Mouse (Mus musculus): ENCODE data around the gene Aatk.

Aatk gene

DNA sequence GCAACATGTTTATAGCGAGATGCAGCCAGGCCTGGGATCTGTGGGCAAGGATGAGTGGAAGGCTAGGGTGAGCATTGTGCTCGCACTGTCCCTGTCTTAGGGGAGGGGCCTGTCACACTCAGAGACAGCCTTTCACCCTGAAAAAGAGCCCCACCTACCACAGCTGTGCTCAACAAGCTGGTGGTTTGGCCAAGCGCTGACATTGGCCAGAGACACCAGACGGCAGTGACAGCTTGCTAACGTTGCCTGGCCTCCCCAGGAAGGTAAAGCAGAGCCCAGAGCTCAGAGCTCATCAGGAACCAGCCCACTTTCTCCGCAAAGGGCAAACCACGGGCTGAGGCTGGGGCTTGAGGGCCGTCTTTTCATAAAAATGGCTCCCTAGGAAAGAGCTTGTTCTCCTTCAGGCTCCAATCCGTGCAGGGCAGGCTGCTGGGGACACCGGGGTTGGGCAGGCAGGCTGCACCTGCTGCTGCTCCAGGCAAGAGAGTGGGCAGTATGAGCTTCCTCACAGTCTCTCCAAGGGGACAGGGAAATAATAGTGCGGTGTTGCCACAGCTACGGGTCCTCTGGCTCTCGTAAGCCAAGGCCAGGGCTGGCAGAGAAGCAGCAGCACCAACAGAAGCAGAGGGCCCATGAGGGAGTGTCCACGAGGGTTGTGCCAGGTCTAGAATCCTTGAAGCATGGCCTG is 4.3 kb upstream of the Aatk start:
- DNase-seq: no peak

DNA sequence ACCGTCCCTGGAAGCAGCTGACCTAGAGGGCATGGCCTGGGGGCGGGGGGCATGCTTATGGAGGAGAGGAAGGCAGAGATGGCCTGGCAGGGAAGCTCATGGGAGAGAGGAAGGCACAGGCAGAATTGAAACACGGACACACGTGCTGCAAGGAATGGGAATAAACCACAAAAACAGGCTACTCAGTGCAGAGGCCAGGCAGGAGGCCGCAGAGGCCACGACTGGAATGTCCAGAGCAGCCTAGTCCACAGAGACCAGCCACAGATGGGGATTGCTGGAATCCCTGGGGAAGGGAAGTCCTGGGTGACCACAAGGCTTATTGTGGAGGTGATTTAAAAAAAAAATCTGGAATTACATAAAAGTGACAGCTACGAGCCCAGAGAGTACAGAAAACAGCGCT is 2.1 kb upstream of the Aatk start:
- no peak for DNase-seq

DNA sequence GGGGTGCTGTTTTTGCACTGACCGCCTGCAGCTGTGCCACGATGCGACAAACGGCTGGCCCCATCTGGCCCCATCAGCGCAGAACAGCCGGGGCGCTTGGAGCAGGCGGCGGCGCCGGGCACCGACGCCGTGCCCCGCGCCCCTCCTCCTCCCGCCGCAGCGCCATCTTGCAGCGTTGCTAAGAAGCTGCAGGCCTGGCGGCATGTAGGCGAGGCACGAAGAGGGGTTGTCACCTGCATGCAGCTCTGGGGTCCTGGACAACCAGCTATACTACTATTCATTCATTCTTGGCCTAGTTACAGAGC is 1.2 kb upstream of the Aatk start:
- no peak for DNase-seq

DNA sequence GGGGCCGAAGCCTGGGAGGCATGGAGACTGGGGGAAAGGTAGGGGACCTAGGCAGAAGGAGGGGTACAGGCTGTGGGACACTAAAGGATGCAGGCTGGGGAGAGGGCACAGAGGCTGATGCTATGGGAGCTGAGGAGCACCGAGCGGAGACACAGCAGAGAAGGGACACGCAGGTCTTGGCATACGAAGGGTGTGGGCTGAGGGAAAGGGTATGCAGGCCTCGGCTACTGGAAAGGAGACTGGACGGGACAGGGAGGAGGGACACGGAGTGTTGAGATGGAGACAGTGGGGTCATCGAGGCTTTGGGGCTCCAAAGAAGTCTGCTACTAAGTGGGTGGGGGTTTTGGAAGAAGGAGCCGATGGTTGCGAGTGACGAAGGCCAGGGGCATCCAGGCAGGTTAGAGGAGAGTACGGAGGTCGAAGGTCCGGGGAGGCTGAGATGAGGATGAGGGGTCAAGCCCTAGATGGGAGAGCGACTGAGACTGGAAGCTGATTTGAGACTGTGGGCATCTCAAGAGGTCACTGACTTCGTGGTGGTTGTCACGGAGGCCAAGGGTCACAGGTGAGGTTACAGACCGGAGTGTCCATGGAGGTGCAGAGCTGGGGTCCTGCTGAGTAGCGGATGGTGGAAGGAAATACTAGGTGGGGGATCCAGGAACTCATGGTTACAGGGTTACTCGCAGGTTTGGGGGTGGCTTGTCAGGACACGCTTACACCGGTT is 724 bp upstream of the Aatk start:
- no peak for DNase-seq

DNA sequence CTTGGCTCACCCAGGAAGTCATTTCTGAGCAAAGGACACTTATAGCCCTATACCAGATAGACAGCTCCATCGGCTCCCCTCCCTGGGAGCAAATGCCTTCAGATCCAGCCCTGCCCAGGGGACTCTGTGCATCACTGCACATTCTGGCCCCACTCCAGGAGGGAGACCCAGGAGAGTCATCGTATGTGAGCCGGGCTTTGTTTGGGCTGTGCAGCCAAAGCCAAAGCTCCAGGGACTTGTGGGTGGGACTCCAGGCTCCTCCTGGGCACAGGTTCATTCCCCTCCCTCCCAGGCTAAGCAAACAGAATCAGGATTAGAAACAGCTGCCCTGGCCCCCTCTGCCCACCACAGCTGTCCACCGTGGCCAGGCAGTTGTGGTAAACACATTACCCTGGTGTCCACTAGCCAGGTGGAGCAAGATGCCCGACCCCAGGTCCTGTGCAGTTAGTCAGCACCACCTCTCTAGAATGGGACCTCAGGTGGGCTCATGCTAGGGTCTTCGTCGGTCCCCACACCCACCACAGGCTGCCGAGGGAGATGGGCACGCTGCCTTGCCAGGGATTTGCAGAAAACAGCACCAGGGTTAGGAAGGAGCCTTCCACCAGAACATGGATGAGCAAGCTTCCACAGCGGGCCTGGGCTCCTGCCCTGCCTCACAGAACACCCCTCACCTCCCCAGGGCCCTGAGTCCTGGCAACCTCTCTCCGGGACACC is 971 bp downstream of the Aatk start:
- no peak for DNase-seq

DNA sequence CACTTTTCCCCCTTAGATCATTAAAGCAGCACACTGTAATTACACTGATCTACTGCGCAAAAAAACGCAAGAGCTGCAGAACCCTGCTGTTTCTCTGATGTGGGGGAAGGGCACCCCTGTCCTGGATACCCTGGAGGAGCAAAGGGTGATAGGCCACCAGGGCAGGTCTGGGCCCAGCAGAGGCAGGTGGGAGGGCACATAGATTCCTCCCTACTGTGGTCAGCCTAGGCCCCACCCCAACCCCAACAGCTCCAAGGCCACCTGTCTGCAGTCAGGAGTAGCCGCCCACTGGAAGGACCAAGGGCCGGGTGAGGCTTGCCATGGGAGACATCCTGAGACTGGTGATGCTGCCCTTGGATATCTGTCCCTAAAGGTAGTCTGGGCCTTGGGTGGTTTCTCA is 1.6 kb downstream of the Aatk start:
- DNase-seq: no peak

DNA sequence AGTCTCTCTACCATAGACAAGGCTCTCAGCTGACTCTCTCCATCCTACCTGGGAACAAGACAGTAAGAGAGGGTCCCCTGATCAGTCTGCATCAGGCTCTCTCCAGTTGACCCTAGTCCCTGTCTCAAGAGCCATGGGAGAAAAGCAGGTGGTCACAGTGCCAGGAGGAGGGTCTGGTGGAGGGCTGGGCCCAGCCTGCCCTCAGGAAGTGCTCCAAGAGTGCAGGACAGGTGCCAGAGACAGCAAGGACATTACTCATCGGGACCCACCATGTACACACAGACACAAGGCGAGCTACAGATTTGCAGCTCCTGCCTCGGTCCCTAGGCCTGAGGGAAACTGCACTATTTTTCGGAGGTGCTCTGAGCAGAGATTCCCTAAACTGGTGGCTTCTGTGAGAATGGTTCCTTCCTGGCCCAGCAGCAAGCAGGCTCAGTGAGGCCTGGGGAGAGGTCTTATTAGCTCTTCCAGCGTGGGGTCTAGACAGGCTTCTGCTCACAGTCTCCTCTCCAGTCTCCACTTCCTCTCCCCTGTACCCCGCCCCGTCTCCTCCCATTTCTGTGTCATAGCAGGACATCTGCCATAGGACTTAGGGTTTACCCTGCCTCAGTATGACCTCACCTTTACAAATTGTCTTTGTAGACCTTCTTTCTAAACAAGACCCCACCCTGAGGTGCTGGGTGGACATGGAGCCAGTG is 4.7 kb downstream of the Aatk start:
- DNase-seq: no peak

DNA sequence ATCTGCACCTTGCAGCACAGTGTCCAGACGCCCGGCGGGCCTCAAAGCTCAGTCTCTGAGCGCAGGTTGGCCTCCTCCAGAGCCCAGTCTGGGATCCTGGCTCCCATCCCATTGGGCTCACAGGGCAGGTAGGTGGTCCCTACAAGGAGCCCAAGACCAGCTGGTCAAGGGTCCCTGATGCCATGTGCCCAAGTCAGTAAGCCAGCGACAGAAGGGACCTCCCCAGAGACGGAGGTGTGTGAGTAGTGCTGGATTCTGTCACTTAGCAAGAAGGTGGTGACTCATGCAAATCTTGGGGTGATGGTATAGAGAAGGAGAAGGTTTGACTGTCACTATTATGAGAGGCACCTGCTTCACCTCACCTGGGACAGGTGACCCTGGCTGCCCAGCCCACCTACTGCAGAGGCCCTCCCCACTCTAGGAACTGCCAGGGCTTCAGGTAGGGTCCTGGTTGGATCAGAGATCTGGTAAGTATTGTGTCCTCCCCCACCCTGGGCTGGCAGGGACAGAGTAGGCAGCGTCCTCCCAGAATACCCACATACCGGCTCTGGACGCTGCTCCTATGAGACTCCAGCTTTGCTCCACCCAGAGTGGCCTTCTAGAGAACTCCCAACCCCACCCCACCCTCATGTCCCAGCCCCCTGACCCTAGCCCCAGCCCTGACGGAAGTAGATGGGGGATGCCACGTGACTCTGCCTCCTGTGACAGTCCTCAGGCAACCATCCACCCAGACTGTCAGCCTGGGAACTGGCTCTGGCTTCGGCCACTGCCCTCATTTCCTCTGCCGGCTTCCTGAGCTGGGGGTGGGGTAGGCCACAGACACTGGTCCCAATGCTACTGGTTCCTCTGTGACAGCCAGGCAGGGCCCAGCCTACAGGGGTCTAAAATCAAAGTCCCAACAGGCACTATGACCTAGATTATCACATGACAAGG is 5.5 kb downstream of the Aatk start:
- no peak for DNase-seq

DNA sequence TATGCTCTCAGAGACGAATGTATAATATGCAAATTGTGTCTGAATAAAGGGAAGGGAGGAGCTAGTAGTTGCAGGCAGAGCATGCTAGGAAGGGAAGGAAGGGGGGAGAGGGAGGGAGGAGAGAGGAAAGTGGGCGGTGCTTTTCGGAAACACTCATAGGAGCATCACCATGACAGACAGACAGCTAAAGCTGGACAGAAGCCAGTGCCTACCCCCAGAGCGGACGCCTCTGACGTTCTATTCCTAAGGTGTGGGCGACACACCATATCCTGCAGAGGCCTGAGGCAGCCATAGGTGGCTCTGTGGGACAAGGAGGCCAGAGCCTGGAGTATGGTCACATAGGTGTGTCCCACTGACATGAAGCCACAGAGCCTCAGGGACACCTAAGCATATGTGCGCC is 6.5 kb downstream of the Aatk start:
- no peak for DNase-seq

DNA sequence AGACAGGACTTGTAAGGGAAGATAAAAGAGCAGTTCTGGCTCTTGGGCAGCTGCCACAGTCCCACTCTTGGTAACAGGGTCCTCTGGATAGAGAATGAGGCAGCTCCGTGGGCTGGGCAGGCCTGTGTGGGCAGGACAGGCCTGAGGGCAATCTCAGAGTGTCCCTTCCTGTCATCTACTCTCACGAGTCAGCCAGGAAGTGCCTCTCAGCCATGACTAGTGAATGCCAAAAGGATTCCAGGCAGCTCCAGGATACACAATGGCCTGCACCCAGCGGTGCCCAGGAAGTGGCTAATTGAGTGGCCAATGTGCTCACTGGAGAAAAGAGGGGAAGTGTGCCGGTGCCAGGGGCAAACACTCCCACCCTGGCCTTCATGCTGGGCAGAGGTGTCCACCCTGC is 7.4 kb downstream of the Aatk start:
- no peak for DNase-seq

DNA sequence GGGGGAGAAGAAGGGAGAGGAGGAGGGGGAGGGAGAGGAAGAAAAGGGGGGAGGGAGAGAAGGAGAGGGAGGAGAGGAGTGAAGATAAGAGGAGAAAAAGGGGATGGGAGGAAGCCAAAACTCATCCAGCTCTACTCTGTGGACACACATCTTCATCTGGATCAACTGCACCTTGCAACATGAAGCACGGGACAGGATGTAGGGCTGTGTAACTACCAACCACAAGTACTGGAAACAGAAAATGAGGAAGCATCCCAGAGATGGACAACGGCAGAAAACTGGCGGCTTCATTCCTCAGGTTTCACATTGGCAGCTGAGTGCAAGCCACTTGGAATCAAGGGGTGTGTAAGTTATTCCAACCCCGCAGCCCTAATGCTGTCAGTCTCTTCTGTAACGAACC is 12.2 kb downstream of the Aatk start:
- no peak for DNase-seq

DNA sequence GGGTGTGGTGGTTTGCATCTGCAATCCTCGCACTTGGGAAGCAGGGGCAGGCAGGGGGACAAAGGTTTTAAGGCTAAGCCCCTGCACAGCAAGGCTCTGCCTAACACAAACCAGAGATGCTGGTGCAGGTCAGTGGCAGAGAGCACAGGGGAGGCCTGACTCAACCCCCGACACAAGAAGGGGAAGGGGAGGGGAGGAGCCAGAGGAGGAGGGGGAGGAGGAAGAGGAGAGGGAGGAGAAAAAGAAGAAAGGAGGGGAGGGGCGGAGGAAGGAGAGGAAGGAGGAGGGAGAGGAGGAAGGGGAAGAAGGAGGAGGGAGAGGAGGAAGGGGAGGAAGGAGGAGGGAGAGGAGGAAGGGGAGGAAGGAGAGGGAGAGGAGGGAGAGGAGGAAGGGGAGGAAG is 12.7 kb downstream of the Aatk start:
- no peak for DNase-seq

DNA sequence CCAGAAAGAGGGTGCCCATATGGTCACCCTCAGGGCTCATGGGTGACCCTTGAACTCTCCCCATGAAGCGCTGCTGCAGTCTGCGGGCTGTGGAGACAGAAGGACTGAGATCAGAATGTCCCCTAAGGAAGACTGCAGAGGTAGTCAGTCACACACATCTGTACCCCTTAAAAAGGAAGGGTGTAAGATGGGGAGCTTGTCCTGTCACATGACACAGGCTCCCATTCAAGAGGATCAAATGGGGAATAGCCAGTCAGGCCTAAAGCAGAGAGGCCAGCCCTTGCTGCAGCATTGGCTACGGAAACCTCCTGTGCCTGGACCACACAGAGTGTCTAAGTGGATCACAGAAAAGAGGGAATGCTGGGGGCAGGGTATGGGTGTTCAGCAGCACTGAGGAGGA is 13.5 kb downstream of the Aatk start:
- DNase-seq: no peak

DNA sequence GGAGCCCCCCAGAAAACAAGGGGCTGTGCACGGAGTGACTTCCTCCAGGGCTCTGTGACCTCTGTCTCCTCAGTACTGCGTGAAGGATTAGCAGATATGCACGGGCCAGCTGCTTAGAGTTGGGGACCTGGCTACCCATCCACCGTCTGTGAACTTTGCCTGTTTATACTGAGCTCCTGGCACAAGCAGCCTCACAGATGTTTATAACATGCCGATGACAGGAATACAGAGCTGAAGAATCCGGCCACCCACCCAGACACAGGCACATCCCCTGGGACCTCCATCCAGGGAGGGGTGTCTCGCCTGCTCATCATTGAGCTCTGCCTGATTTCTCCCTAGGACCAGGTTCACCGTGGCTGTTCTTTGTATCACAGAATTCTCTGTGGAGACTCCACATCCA is 14.9 kb downstream of the Aatk start:
- DNase-seq: no peak

DNA sequence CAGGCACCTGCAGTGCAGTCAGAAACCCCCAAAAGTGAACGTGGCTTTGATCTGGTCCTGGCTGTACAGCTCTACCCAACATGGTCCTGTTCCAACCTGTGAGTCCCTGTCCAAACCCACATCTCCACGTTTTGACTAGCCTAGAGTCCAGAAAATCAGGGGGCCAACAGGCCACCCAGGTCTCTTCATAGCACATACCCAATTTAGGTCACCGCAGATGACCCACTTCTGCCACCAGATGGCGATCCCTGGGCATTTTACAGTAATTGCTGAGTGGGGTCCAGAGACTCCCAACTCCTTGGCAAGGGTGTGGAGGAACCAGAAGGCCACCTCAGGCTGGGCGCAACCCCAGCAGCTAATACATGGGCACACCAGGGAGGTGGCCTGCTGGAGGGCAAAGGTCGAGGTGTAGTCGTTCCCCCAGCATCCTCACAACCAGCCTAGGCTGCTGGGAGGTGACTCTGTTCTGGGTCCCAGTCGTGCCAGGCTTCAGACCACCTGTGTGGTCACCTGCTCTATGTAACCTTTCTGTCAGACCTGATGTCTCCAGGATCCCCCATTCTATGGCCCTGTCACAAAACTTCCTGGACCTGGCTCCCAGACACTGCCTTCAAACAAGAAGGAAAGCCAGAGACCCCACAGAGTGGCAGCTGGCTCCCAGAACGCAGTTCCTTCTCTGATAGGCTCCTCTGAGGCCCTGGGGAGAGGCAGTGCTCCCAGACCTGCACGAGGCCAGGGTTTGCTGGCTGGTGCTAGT is 16.6 kb downstream of the Aatk start:
- DNase-seq: no peak

DNA sequence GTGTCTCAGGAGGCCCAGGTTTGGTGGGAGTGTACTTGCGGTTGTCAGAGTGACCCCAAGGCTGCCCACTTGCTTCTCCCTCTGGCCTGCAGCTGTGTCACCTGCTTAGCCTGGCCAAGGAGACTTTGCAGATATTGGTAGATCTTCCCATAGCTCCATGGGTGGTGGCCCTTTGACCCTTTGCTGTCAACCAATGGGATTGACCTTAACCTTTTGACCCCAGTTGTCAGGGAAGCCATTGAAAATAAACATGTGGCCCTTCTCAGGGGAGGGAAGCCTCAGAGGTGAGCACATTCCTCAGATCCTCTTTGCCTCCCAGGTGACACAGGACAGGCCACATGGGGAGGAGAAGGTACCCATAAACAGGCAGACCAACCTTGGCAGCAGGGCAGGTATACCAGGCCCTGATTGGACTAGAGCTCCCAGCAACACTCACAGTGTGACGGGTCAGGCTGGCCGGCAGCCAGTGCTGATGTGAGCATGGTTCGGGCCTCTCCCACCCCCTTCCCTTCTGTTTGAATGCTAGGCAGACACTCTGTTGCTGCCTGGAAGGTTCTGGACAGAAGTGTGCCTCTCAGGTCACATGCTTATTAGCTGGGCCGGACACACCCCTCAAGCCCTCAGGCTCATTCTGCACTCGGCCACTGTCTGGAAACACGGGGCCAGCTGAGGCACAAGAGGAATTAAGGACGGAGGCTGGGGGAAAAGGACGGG is 17.4 kb downstream of the Aatk start:
- DNase-seq: no peak

DNA sequence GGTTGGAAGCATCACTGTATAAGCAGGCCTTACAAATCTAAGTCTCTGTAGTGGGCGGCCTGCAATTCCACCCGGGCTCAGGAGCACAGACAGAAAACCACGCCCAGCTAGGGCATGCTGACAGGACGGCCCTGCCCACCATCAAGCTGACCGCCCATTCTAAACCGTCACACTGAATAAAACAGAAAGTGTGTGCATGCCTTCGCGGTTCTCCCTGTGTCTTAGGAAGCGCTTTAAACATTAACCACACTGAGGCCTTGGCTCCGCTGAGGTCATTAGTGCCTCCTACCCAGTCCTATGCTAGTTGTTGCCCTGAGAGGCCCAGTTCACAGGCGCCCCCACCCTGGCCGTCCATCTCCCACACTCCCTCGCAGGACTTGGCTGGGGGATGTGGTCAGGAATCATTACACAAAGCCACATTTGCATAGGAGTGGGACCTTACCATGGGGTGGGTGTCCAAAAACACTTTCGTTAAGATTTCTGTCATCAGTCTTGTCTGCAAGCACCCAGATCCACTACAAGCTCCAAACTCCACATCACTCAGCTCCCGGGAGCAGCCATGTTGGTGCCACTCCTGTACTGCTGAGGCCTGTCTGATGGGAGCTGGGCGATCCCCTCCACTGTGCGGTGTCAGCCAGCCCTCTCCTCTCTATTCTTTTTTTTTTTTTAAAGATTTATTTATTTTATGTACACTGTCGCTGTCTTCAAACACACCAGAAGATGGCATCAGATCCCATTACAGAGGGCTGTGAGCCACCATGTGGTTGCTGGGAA is 18.5 kb downstream of the Aatk start:
- DNase-seq: no peak

DNA sequence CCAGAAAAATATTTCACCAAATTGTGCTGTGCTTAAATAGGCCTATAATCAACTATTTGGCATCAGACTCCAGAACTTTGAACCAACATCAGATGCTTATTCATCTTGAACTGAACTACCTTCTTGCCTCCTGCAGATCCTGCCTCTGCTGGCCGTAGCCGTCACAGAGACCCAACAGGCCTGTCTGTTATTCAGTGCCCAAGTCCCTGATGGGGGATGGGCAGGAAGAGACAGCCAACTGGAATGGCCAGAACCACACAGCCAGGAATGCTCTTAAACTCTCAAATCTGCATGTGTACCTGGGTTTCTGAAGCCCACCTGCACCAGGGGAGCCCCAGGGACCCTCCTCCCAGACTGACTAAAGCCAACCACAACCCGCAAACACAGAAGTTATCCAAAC is 20.0 kb downstream of the Aatk start:
- no peak for DNase-seq

DNA sequence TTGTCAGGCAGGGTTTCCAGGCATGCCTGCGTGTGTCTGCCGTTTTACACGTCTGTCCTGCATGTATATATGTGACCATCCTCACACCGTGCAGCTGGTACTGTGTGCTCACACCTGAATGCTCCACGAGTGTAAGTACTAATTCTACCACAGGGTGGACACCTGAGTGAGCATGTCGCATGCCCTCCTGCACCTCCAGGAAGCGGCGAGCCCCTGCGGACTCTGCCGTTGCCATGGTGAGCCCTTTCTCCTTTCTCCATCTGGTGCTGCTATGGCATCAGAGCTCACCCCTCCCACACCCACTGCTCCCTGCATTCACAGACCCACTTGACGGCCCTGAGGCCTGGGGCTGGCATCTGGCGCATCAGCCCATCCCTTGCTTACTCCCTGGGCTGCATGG is 24.1 kb downstream of the Aatk start:
- no peak for DNase-seq

DNA sequence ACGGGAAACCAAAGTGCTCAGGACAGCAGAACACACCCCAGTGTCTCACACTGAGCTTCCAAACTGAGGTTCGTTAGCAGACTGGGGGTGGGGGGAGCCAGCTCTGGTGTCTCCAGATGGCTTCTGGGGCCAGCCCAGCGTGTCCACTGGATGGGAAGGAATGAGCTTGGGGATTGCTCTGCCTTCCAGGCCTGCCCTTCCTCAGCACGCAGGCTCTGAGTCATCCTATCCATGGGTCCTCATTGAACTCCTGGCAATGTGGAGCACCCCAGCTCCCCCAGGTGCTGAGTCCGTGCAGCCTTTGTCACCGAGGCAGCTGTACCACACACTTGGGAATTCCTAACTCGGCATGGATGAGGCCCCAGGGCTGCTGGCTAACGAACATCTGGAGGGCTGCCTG is 24.8 kb downstream of the Aatk start:
- DNase-seq: no peak
